Mouse (Mus musculus): ENCODE data around the gene Kcnh1. TPM values are rescaled to one million over a fixed set of nuclear protein-coding genes. Genes with fewer than 3 reads are reported as not detected.

The Kcnh1 gene
- total RNA-seq, 2 experiments from 2014 or later: 24.0 to 27.2 TPM

DNA sequence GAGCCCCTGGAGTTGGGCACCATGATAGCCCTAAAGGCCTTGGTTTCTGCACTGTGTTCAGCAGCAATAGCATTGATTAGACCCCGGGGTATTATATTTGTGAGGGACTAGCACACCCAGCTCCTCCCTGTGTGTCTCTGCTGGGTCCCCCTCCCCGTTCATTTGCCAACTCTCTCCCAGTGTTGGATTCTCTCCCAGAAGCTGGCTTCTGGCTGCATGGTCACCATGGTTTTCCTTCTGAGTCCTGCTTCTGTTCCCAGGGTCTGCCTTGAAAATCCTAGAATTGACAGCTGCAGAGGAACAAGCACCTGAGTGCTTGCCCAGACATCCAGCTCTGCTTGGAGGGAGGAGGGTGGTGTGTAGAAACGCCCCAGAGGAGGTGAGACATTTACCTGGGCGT lies 261.1 kb downstream of the Kcnh1 start:
- DNase-seq (ENCODE audit: low spot score in 2 of 2): peak in 1 of 2 experiments; percentile 57

DNA sequence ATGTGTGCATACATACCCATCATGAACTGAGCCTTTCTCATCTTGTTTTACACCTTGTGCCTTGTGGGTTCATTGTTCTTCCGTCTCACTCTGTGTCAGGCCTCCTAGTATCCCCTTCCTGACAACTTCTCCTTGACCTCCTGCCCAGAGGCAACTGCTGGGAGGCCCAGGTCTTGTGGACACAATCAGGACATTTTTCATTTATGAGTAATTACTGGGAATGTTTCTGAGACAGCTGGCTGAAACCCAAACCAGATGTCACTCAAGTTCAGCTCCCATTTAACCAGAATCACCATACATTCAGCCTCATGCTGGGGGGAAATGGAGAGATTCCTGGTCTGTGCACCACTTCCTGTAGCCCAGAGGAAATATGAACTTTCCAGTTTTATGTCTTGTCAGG lies 263.9 kb downstream of the Kcnh1 start:
- DNase-seq (ENCODE audit: low spot score in 2 of 2): no peak

DNA sequence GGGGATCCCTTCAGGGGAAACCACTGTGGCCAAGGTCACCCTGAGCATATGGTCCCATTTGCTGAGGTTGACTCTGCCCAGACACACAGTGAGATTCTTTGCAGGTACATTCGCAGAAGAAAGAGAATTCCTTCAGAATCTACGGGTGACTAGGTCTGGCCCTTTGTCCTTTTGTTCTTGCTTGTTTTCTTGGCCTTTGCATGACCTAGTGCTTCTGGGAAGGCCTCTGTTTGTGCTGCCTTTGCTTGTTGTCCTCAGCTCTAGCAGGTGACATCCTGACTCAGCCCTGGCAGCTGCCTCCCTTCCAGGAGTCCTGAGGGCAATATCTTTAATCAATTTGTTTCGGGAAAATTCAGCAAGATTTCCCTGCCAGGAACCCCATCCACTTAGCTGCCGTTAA lies 264.4 kb downstream of the Kcnh1 start:
- DNase-seq (ENCODE audit: low spot score in 2 of 2): no peak

DNA sequence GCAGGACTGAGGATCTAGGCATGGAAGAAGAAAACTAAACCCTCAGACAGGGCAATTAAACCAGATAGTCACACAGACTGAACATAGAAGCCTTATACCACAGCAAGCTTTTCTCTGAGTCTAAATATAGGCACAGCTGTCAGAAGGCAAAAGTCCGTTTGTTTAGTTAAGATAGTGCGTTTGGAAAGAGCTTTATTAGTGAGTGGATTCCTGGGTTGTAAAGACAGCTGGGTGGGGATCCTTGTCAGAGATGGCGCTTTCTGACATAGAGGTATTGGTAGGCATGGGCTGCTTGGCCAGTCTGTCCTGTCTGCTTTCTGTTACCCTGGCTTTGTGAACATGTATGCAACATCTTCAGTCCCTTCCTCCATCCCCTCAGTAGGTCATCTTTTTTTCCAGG lies 266.5 kb downstream of the Kcnh1 start:
- DNase-seq (ENCODE audit: low spot score in 2 of 2): no peak

DNA sequence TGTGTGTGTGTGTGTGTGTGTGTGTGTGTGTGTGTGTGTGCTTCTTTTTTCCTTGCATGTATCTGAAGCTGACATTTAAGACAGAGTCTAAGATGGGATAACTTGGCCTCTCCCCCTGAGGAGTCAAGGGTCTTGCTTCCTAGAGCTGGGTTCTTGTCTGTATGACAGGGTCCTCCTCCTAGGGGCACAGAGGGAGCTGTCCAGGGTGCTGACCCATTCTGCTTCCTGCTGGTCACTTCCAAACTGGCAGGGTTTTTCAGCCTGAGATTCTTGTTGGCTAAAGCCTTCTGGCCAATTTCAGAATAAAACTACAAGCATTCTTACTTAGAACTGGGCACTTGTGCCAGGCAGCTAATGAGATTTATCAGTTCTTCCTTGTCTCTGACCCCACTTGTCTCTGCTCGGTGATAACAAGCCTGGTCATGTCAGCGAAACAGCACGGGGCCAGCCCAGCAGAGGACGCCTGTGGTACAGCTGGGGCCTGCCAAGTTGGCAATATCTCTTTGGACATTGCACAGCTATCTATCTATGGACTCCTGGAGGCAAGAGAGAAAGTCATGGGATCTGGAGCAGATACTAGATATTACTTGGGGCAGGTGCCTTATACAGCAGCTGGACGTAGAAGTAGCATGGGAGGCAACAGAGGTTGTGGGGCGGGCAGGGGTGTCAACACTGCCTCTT lies 267.1 kb downstream of the Kcnh1 start:
- DNase-seq (ENCODE audit: low spot score in 2 of 2): no peak

DNA sequence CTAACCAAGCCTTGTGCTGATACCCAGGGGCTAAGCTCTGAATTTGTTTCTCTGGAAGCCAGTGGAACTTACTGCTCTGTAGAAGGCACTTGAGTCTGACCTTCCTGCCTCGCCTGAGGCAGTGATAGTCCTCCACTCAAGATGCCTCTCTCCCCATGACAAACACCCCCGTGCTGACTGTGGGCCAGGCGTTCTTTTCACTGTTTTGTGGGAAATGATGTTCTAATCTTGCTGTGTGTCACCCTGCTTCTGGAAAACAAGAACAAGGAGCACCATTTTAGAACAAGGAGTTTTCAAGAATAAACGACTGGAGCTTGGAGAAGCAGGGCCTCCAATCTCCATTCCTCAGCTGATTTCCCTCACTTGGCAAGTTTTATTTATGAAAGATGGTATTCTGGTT lies 273.2 kb downstream of the Kcnh1 start:
- no peak for DNase-seq (ENCODE audit: low spot score in 2 of 2)

DNA sequence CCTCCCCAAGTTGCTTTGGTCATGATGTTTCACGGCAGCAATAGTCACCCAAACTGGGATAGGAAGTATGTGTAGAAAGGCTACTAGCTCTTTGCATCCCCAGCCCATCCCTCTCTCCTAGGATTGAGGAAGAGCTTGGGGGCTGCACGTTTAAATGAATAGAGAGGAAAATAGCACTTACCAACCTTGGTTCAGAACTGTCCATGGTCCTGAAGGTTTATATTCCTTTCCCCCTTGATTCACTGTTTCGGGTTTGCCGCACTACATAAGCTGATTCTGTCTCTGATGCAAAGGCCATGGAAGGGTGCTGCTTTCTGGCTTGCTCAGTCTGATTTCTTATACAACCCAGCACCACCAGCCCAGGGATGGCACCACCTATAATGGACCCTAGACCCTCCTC lies 281.8 kb downstream of the Kcnh1 start:
- DNase-seq (ENCODE audit: low spot score in 2 of 2): no peak

DNA sequence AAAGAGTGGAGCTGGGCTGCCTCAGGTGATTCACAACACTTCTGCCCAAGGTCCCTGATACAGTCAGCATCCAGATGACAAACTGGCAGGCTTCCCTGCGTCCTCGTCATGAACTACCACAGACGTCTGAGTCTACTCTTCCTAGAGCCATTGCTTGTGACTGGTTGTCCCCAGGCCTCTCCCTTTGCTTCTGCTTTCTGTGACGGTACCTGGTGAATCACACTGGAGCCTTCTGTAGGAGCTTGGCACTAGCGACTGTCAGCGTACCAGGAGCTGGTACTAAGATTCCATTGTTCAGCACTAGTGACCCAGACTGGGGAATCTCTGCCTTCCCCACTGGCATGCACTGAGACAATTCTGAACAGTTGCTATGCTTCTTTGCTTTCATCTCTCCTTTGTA lies 282.6 kb downstream of the Kcnh1 start:
- DNase-seq (ENCODE audit: low spot score in 2 of 2): no peak

DNA sequence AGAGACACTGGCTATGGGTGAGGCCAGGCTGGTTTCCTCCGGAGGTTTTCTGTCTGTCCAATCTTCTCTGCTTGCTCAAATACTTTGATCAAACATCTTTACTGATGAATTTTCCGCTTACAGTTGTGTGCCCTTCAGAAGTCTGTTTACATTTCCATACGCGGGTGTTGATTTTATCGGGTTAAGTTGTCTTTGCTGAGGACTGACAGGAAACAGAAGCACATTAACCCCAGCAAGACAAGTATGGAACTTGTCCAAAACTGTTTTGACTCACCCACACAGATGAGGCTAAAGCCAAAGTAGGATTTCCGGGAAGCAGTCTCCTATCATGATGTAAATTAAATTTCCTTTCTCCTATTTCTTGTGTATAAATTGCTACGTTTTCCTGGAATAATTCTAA lies 286.1 kb downstream of the Kcnh1 start:
- DNase-seq (ENCODE audit: low spot score in 2 of 2): no peak

DNA sequence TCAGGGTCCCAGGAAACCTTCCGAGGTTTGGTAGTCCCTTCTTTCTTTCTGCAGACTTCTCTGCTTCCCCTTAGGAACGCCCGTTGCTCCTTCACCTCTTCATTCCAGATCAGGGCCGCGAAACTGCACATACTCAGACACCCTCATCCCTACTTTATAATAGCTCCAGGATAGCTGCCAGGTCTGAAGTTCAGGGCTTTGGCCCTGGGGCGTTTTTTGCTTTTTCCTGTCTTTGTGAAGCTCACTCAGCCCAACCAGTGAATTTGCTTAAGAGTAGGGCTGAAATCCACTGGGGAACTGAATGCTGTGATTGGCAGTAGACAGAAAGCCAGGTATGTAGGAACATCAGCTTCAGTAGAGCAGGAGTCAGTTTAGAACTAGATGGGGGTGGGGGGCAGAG lies 287.0 kb downstream of the Kcnh1 start:
- DNase-seq (ENCODE audit: low spot score in 2 of 2): no peak

DNA sequence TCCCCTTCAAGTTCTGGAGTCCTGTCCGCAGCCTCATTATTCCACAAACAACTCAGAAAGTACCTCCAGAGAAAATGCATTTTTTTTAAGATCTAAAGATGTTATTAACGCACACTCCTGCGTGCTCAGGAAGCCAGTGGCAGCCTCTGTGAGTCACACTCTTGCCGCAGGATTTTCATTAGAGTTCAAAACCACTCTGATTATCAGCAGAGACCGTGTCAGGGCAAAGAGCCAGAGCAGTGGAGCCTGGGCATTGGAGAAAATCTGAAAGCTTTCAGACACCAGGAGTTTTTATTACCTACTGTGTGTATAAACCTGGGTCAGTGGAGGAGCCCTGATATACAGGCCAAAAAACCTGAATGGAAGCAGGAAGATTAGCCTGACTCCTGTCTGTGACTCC lies 287.6 kb downstream of the Kcnh1 start:
- no peak for DNase-seq (ENCODE audit: low spot score in 2 of 2)

DNA sequence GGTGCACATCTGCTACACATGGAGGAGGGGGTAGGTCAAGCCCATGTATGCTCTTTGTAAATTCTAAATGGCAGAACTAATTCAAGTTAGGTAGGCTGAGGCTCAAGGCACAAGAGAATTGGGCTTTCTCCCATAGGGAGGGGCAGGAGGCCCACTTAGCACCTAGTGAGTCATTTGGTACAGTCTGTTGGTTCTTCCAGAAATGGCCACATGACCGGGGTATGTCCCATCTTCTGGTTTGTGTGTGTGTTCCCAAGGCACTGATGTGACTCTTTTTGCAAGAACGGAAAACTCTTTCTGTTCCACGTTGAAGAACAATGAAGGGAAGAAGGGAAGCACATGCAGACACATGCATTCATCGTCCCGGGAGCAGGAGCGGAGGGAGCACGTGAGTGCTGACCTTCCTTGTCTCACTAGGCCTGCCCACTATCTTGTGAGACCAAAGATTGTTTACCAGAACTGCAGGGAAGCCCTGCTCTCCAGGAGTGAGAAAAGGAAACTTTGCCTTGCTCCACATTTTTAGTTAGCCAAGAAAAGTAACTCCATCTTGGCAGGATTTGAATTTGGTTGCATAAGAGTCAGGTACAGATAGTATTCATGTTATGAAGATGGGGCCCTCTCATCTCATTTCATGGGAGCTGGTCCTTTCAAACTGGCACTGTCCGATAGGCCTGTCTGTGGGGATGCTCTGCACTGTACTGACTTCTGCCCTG lies 289.7 kb downstream of the Kcnh1 start:
- DNase-seq (ENCODE audit: low spot score in 2 of 2): no peak

DNA sequence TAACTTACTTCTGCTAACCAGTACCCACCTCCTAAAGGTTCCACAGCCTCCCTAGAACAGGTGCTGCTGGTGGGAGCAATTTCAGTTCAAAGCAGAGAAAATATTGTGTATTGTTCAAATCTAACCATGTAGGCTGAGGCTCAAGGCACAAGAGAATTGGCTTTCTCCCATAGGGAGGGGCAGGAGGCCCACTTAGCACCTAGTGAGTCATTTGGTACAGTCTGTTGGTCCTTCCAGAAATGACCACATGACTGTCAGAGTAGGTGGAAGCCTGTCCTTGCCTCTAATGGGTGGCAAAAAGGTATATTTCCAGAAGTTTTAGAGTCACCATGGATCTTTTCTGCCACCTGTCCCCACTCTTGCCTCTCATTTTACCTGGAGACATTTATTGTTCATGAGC lies 290.9 kb downstream of the Kcnh1 start:
- no peak for DNase-seq (ENCODE audit: low spot score in 2 of 2)

DNA sequence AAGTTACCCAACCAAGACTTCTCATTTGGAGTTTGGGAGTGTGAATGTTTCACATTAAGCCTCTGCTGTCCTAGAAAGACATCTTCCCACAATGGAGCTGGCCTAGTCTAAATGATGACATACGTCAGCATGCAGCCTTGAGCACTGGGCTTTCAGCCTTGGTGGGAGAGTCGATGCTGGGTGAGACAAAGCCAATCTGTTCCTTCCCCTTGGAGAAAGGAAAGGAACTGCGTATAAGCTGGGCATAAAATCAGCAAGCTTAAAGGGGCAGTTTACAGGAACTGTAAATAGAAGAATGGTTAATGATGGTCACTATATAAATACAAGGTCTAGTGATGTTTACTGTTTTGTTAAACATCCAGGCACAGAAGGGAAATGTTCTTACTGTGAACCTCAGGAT lies 294.5 kb downstream of the Kcnh1 start:
- DNase-seq (ENCODE audit: low spot score in 2 of 2): no peak

DNA sequence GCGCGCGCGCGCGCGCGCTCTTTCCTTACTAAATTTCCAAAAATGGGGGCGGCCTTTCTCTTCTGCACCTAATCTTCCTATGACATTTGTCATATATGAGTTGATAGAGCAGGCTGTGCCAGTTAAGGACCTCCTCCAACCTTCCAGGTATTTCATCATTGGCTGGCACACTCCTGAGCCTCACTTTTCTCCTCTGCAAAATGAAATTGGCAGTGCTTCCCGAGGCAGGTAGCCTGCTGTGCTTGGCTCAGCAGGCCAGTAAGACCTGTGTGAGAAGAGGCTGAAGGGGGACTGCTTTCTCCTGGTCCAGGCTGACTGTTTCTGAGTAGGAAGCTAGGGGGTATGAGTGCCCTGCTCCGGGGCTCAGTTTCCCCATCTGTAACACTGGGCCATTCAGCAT lies 297.0 kb downstream of the Kcnh1 start:
- no peak for DNase-seq (ENCODE audit: low spot score in 2 of 2)

DNA sequence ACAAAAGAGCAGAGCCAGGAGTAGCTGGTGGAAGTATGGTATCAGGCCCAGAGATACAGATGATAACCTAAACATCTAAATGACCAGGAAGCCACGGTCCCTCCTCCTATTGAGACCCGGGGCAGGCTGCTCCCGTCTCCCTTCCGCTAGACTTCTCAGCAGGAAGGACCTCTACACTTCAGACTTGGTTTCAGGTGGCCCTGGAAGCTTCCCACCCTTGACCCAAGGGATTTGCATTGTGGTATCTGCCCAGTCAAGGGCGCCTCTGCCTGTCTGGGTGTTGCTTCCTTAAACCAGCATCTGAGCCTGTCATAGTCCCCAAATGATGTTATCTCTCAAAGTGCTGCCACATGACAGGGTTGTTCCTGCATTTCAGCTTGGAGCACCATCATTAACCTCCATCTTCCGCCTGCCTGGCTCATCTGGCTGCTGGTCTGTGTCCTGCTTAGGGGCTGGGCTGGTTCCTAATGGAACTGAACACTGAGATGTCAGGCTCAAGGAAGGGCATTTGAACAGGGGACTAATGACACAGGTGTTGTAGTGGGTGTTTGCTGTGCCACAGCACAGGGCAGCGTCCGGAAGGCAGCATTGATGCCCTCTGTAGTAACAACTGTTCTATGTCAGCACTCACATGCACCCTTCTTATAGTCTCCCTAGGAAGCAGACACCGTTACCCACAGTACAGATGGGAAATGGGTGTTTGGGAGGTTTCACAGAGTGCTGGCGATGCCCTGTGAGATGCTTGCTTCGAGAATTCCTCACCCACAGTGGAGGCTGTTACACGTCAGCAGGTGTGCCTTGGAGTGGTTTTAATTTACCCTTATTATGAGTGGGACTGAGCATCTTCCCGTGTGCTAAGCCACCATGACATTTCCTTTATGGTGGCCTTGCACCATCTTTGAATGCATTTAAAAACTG lies 299.6 kb downstream of the Kcnh1 start:
- no peak for DNase-seq (ENCODE audit: low spot score in 2 of 2)

DNA sequence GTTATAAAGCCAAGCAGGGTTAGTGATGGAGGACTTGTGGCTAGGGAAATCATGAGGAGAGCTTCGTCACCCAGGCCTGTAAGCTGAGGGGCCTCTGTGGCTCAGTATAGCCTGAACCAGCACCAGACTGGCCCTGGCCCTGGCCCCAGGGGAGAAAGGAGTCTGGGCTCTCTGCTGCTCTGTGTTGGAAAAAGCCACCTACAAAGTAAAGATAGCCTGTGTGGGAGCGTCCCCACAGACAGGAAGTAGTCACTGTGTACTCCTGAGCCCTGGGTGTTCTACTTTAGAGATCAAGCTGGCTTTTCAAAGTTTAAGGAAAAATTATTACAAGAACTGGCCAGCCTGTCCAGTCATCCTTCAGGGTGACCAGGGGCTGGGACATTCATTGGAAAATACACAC lies 306.9 kb downstream of the Kcnh1 start:
- no peak for DNase-seq (ENCODE audit: low spot score in 2 of 2)

DNA sequence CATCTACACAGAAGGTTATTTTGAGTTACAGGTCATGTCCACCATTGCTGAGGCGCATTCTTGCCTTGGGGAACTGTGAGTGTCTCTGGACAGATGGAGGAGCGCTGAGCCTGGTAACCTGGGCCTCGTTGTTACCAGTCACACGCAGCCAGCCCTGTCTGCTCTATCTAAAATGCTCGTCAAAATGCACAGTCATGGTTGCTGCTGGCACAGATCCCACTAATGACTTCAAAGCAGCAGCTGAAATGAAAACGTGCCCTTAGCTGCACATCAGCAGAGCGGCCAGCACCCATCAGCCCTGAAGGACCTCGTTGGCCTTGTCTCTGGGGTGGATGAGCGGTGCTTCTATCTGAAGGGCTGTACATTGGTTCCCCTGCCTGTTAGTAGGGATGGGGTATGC lies 311.4 kb downstream of the Kcnh1 start:
- DNase-seq (ENCODE audit: low spot score in 2 of 2): peak in 1 of 2 experiments; percentile 16

DNA sequence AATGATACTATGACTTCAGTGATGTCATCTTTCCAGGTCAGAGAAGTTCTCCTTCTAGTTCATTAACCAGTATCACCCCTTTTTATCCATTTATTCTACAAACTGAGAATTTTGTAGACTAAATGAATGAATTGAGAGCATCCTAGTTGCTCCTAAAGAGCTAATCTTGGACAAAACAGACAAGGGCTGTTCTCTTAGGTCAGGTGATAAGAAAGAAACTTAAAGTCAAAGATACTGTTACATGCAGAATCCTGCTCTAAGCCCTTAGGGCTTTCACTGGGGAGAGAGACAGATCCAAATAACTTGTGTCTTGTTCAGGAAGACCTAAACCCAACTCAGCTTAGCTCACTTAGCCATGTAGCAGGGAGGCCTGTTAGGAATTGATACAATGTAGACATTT lies 312.3 kb downstream of the Kcnh1 start:
- no peak for DNase-seq (ENCODE audit: low spot score in 2 of 2)

DNA sequence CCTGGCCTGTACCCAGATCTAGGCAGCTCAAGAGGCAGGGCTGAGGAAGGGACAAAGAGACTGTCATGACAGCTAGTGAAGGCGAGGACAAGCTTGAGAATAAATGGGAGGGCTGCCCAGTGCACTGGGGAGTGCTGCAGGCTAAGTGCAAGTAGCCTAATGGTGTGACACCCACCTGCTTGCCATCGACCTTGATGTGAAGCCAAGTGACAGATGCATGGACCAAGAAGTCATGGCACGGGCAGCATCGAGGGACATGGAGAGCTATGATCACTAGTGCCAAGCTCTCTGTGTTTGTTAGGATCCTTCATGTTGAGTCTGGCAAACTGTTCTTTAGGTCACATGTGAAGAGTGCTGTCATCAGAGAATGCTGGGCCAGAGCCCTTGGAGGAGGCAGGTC lies 313.1 kb downstream of the Kcnh1 start:
- no peak for DNase-seq (ENCODE audit: low spot score in 2 of 2)

DNA sequence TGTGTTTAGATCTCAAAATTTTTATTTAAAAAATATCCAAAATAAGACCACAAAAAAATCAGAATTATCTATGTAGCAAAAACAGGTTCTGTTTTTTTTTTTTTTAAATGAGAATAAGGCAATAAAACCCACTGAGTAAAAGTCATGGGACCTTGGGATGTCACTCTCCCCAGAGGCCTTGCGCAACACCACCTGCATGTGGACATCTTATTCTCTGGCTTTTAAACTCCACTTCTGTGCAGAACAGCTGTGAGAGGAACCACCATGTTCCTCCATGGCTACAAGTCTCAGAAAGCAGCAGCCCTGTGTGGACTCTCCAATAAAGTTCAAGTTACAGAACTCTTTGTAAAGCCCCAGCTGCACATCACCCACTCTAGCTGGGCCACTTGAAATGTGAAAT lies 322.2 kb downstream of the Kcnh1 start:
- no peak for DNase-seq (ENCODE audit: low spot score in 2 of 2)

DNA sequence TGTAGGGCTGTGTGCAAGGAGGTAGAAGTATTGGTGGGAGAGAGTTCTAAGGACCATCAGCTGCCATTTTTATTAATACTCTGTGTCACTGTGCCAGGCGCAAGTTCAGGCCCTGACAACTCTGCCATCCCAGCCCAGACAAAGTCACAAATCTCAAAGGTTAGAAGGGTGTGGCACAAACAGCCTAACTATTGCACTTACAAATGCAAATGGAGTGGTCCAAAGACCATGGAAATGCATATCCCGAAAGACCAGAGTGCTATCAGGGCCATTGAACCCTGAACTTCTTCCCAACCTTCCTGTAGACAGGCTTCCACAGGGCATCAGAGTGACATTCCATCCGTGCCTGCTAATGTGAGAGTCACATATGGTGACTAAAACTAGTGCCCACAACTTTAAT lies 324.8 kb downstream of the Kcnh1 start:
- no peak for DNase-seq (ENCODE audit: low spot score in 2 of 2)
